Mouse (Mus musculus): Measurements from ENCODE around the gene Klf13. TPM values are rescaled to one million over a fixed set of nuclear protein-coding genes. Genes with fewer than 3 reads are reported as not detected.

The Klf13 gene
- 20.5 and 24.9 TPM in 2 replicates for polyA plus RNA-seq (2014; fragmentation: Nextera tagmentation; extraction: Ambion mirVana)

DNA sequence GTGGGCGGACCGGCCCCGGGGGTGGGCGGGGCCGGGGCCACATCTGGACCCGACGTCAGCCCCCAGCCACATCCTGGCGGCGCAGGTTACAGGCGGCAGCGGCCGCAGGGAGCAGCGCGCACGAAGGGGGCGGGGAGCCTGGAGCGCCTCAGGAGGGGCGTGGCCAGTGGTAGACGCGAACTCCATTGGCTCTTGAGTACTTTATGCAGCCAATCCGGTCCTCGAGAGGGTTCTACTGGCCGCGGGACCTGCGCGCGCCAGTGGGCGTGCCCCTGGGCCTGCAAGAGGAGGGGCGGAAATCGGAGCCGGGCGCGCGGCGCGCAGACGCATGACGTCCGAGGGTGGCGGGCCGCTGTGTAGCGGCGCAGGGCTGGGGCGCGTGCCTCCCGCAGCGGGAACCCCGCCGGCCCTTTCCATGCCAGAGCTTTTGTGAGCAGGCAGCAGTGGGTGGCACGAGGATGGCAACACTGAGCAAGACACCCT, at the start of gene Klf13:
Gene Klf13 (minus strand): TSS at position 2 of the 483 bp plus-strand sequence.
- Histone ChIP-seq H3K4me1 (ENCODE audit: control insufficient read depth, insufficient read depth, low read length) (peaks cover 22% of the 10 kb centered on the region), H3K27ac (replicated peaks; ENCODE audit: low read depth, low read length) (peak within 1 kb of the TSS; percentile 96), H3K4me2 (ENCODE audit: low read length) (peak within 1 kb of the TSS; percentile 92), H3K9ac (replicated peaks; ENCODE audit: low read length) (peak within 1 kb of the TSS; percentile 96), H3K4me3 (replicated peaks; ENCODE audit: low read depth, low read length) (peak within 1 kb of the TSS; percentile 97), H3K27me3 (ENCODE audit: control insufficient read depth, insufficient read depth, low read length) (no peaks in the 10 kb centered on the region), H3K9me3 (ENCODE audit: control insufficient read depth, low read length) (no peaks in the 10 kb centered on the region), H3K36me3 (ENCODE audit: control insufficient read depth, insufficient read depth, low read length) (no peaks in the 10 kb centered on the region)
- ATAC-seq (ENCODE audit: low FRiP score, low TSS enrichment) (peak; percentile 93), DNase-seq (peak; percentile 99)
- WGBS = under 1% methylated on average over 50 of the region's 50 CpGs

DNA sequence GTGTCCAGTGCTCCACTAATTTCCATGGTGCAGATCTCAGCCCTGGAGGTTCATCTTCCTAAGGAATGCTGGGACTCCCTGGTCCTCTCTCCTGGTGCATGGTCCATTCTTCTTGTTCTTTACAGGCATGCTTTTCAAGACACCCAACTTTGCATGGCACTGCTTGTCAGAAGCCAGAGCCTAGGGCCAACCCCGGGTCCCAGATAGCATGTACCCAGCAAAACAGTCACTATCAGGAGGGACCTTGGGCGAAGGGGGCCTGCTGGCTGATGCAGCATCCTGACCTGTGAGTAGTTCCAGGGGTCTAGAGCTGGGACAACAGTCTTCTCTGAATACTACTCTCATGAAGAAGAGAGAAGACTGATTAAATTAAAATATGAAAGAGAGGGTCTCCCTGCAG, 49.7 kb upstream of the Klf13 start:
- H3K9ac ChIP-seq (replicated peaks; ENCODE audit: low read length) = no peak overlapping the region
- H3K4me1 ChIP-seq (ENCODE audit: control insufficient read depth, insufficient read depth, low read length) = peaks cover 13% of the 10 kb centered on the region
- no peak overlapping the region for H3K27ac ChIP-seq (replicated peaks; ENCODE audit: low read depth, low read length)
- DNase-seq (no peak), ATAC-seq (ENCODE audit: low FRiP score, low TSS enrichment) (no peak)
- 90% methylated on average over 2 of the region's 2 CpGs for WGBS
- no peaks in the 10 kb centered on the region for H3K36me3 ChIP-seq (ENCODE audit: control insufficient read depth, insufficient read depth, low read length)
- no peak overlapping the region for H3K4me3 ChIP-seq (replicated peaks; ENCODE audit: low read depth, low read length)
- H3K27me3 ChIP-seq (ENCODE audit: control insufficient read depth, insufficient read depth, low read length) = no peaks in the 10 kb centered on the region
- H3K4me2 ChIP-seq (ENCODE audit: low read length) = no peak overlapping the region
- H3K9me3 ChIP-seq (ENCODE audit: control insufficient read depth, low read length) = no peaks in the 10 kb centered on the region

- 24% methylated on average over 12 of the region's 12 CpGs for WGBS
- H3K9ac ChIP-seq (replicated peaks; ENCODE audit: low read length) = peak overlapping the region; percentile 27
- no peak overlapping the region for H3K4me3 ChIP-seq (replicated peaks; ENCODE audit: low read depth, low read length)
- no peaks in the 10 kb centered on the region for H3K36me3 ChIP-seq (ENCODE audit: control insufficient read depth, insufficient read depth, low read length)
- peaks cover 13% of the 10 kb centered on the region for H3K4me1 ChIP-seq (ENCODE audit: control insufficient read depth, insufficient read depth, low read length)
- peak overlapping the region; percentile 78 for H3K27ac ChIP-seq (replicated peaks; ENCODE audit: low read depth, low read length)
- H3K4me2 ChIP-seq (ENCODE audit: low read length) = no peak overlapping the region
- ATAC-seq (ENCODE audit: low FRiP score, low TSS enrichment) = peak; percentile 76
- H3K27me3 ChIP-seq (ENCODE audit: control insufficient read depth, insufficient read depth, low read length) = no peaks in the 10 kb centered on the region
- H3K9me3 ChIP-seq (ENCODE audit: control insufficient read depth, low read length) = no peaks in the 10 kb centered on the region
- peak; percentile 68 for DNase-seq
These were observed 47.9 kb upstream of the Klf13 start for GRCm38 (mm10) chr7:63986407-63987182.

- no peaks in the 10 kb centered on the region for H3K27me3 ChIP-seq (ENCODE audit: control insufficient read depth, insufficient read depth, low read length)
- H3K27ac ChIP-seq (replicated peaks; ENCODE audit: low read depth, low read length) = peak overlapping the region; percentile 78
- no peak overlapping the region for H3K4me3 ChIP-seq (replicated peaks; ENCODE audit: low read depth, low read length)
- H3K36me3 ChIP-seq (ENCODE audit: control insufficient read depth, insufficient read depth, low read length) = no peaks in the 10 kb centered on the region
- 68% methylated on average over 9 of the region's 9 CpGs for WGBS
- peak; percentile 21; the same call in 1 of the 2 replicates for ATAC-seq (ENCODE audit: low FRiP score, low TSS enrichment)
- no peak overlapping the region for H3K9ac ChIP-seq (replicated peaks; ENCODE audit: low read length)
- DNase-seq = no peak
- peaks cover 13% of the 10 kb centered on the region for H3K4me1 ChIP-seq (ENCODE audit: control insufficient read depth, insufficient read depth, low read length)
- H3K4me2 ChIP-seq (ENCODE audit: low read length) = no peak overlapping the region
- no peaks in the 10 kb centered on the region for H3K9me3 ChIP-seq (ENCODE audit: control insufficient read depth, low read length)
These were observed 47.1 kb upstream of the Klf13 start for GRCm38 (mm10) chr7:63985696-63986406.

GRCm38 (mm10) chr7:63985266-63985665, 46.6 kb upstream of the Klf13 start:
- no peaks in the 10 kb centered on the region for H3K9me3 ChIP-seq (ENCODE audit: control insufficient read depth, low read length)
- no peak for DNase-seq
- H3K4me2 ChIP-seq (ENCODE audit: low read length) = no peak overlapping the region
- no peak overlapping the region for H3K4me3 ChIP-seq (replicated peaks; ENCODE audit: low read depth, low read length)
- no peak overlapping the region for H3K9ac ChIP-seq (replicated peaks; ENCODE audit: low read length)
- WGBS = 89% methylated on average over 7 of the region's 7 CpGs
- no peak overlapping the region for H3K27ac ChIP-seq (replicated peaks; ENCODE audit: low read depth, low read length)
- H3K36me3 ChIP-seq (ENCODE audit: control insufficient read depth, insufficient read depth, low read length) = no peaks in the 10 kb centered on the region
- ATAC-seq (ENCODE audit: low FRiP score, low TSS enrichment) = no peak
- no peaks in the 10 kb centered on the region for H3K27me3 ChIP-seq (ENCODE audit: control insufficient read depth, insufficient read depth, low read length)
- peaks cover 13% of the 10 kb centered on the region for H3K4me1 ChIP-seq (ENCODE audit: control insufficient read depth, insufficient read depth, low read length)

DNA sequence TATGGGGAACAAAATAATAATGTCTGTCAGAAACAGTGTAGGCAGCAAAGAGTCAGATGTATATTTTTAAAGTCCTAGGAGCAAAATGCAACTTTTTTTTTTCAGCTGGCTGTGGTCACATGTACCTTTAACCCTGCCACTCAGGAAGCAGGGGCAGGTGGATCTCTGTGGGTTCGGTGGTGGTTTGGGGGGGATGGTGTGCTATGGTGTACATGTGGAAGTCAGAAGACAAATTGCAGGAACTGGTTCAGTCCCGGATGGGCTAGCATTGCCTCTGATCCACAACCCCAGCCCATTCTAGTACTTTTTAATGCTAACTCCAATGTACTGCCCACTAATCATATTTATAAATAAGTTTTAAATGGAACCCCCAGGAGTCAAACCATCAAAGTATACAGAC, 45.6 kb upstream of the Klf13 start:
- Histone ChIP-seq H3K36me3 (ENCODE audit: control insufficient read depth, insufficient read depth, low read length) (no peaks in the 10 kb centered on the region), H3K27me3 (ENCODE audit: control insufficient read depth, insufficient read depth, low read length) (no peaks in the 10 kb centered on the region)

DNA sequence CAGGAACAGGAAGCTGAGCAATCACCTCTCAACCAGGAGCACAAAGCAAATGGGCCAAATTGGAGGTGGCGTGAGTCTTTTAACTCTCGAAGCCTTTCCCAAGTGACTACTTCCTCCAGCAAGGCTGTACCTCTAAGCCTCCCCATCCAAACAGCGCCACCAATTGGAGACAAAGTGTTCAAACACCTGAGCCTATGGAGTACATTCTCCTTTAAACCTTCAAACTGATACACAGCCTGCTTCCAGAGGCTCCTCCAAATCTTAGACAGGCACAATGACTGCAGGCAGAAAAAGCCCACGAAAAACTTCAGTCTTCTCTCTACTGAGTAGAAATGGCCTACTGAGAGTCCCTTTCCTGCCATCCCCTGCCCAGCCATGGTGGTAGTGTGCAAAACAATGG, 38.9 kb upstream of the Klf13 start:
- Histone ChIP-seq H3K27me3 (ENCODE audit: control insufficient read depth, insufficient read depth, low read length) (no peaks in the 10 kb centered on the region), H3K36me3 (ENCODE audit: control insufficient read depth, insufficient read depth, low read length) (no peaks in the 10 kb centered on the region), H3K9me3 (ENCODE audit: control insufficient read depth, low read length) (no peaks in the 10 kb centered on the region), H3K4me3 (replicated peaks; ENCODE audit: low read depth, low read length) (no peak overlapping the region), H3K4me1 (ENCODE audit: control insufficient read depth, insufficient read depth, low read length) (no peaks in the 10 kb centered on the region), H3K9ac (replicated peaks; ENCODE audit: low read length) (no peak overlapping the region), H3K27ac (replicated peaks; ENCODE audit: low read depth, low read length) (no peak overlapping the region), H3K4me2 (ENCODE audit: low read length) (no peak overlapping the region)
- ATAC-seq (ENCODE audit: low FRiP score, low TSS enrichment) (no peak), DNase-seq (no peak)
- WGBS = 96% methylated on average over 4 of the region's 4 CpGs

More for the DNA sequence above, 45.6 kb upstream of the Klf13 start:
- no peak overlapping the region for H3K27ac ChIP-seq (replicated peaks; ENCODE audit: low read depth, low read length)
- H3K9ac ChIP-seq (replicated peaks; ENCODE audit: low read length) = no peak overlapping the region
- no peak overlapping the region for H3K4me2 ChIP-seq (ENCODE audit: low read length)
- peaks cover 13% of the 10 kb centered on the region for H3K4me1 ChIP-seq (ENCODE audit: control insufficient read depth, insufficient read depth, low read length)
- H3K9me3 ChIP-seq (ENCODE audit: control insufficient read depth, low read length) = no peaks in the 10 kb centered on the region
- ATAC-seq (ENCODE audit: low FRiP score, low TSS enrichment) (no peak), DNase-seq (no peak)
- H3K4me3 ChIP-seq (replicated peaks; ENCODE audit: low read depth, low read length) = no peak overlapping the region
- WGBS = 90% methylated on average over 2 of the region's 2 CpGs

DNA sequence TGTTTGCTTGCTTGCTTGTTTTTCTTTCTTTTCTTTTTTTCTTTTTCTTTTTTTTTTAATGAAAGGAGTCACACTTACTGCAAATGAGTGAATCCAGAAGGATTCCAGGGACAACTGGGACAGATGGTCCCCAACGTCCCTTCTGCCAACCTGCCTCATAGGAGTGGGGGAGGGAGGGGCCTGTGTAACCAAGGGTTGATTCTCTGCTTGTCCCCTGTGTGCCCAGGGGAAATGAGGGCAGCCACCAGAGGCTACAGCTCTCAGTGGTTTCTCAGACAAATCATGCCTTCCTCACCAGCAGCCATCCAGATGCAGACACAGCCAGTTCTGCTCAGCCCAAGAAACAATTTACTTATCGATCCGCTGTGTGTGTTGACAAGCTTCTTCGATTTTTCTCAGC, 32.3 kb upstream of the Klf13 start:
- H3K27me3 ChIP-seq (ENCODE audit: control insufficient read depth, insufficient read depth, low read length) = no peaks in the 10 kb centered on the region
- no peak overlapping the region for H3K27ac ChIP-seq (replicated peaks; ENCODE audit: low read depth, low read length)
- H3K4me2 ChIP-seq (ENCODE audit: low read length) = no peak overlapping the region
- no peaks in the 10 kb centered on the region for H3K36me3 ChIP-seq (ENCODE audit: control insufficient read depth, insufficient read depth, low read length)
- no peaks in the 10 kb centered on the region for H3K4me1 ChIP-seq (ENCODE audit: control insufficient read depth, insufficient read depth, low read length)
- no peak for ATAC-seq (ENCODE audit: low FRiP score, low TSS enrichment)
- no peak overlapping the region for H3K4me3 ChIP-seq (replicated peaks; ENCODE audit: low read depth, low read length)
- WGBS = 70% methylated on average over 4 of the region's 4 CpGs
- H3K9ac ChIP-seq (replicated peaks; ENCODE audit: low read length) = no peak overlapping the region
- H3K9me3 ChIP-seq (ENCODE audit: control insufficient read depth, low read length) = no peaks in the 10 kb centered on the region
- no peak for DNase-seq
